8 mouse cellular contexts compared by ENCODE assay signal in genomic region chr3:158032106-158032505, GRCm38 (mm10). TPM values are rescaled to one million over a fixed set of nuclear protein-coding genes. Genes with fewer than 3 reads are reported as not detected.
DNase-seq lines count a peak whose midpoint lies in the region; ATAC-seq and TF ChIP-seq lines count a peak whose summit lies in the region.

No protein-coding gene starts in this region.

- DNase-seq in heart, adult 9 months (ENCODE audit: low spot score in 2 of 2) = no peak
- DNase-seq in forebrain, embryonic 14.5 days (ENCODE audit: low spot score) = no peak
- DNase-seq in liver, postnatal 0 days = no peak
- DNase-seq in urinary bladder, postnatal 14 days (ENCODE audit: low spot score) = no peak
- DNase-seq in left cerebral cortex, postnatal 14 days (ENCODE audit: low spot score in 2 of 2) = no peak
- no peak for DNase-seq in right cerebral cortex, postnatal 36 days (ENCODE audit: low spot score in 2 of 2)

- H3K9ac ChIP-seq in heart, embryonic 11.5 days (ENCODE audit: low read depth, low read length) = peak overlapping the region; percentile 98
- H3K9ac ChIP-seq in forebrain, embryonic 14.5 days (ENCODE audit: low read length) = peak overlapping the region; percentile 91
- H3K9ac ChIP-seq in liver, postnatal 0 days (replicated peaks) = peak overlapping the region; percentile 93

- no peak for ATAC-seq in heart, embryonic 11.5 days (replicated peaks; ENCODE audit: insufficient number of reproducible peaks, low FRiP score, low TSS enrichment)
- no peak for ATAC-seq in forebrain, embryonic 14.5 days
- no peak for ATAC-seq in liver, postnatal 0 days

- H3K4me2 ChIP-seq in heart, embryonic 11.5 days = peak overlapping the region; percentile 87
- peak overlapping the region; percentile 79 for H3K4me2 ChIP-seq in forebrain, embryonic 14.5 days (ENCODE audit: low read length)
- H3K4me2 ChIP-seq in liver, postnatal 0 days (ENCODE audit: low read depth, low read length) = peak overlapping the region; percentile 79

- 9% methylated on average over 4 of the region's 4 CpGs for WGBS in heart, embryonic 11.5 days (ENCODE audit: insufficient replicate concordance)
- 3% methylated on average over 4 of the region's 4 CpGs for WGBS in forebrain, embryonic 14.5 days
- WGBS in liver, postnatal 0 days (ENCODE audit: insufficient replicate concordance) = 6% methylated on average over 4 of the region's 4 CpGs

- intact Hi-C loops in left cerebral cortex, postnatal 14 days (cut with DNase I) = no loop called here

- peak overlapping the region; percentile 99 for H3K27ac ChIP-seq in heart, embryonic 11.5 days (ENCODE audit: low read depth, low read length)
- peak overlapping the region; percentile 95 for H3K27ac ChIP-seq in forebrain, embryonic 14.5 days (ENCODE audit: low read depth, low read length)
- H3K27ac ChIP-seq in liver, postnatal 0 days (ENCODE audit: low read depth) = peak overlapping the region; percentile 98

- H3K4me1 ChIP-seq in heart, embryonic 11.5 days (ENCODE audit: control insufficient read depth, insufficient read depth, low read length) = peaks cover 12% of the 10 kb centered on the region
- H3K4me1 ChIP-seq in E14TG2a.4 (replicated peaks; ENCODE audit: low read depth, low read length) = peaks cover 53% of the 10 kb centered on the region
- H3K4me1 ChIP-seq in forebrain, embryonic 14.5 days (ENCODE audit: control insufficient read depth, insufficient read depth, low read length) = peaks cover 9% of the 10 kb centered on the region
- peaks cover 18% of the 10 kb centered on the region for H3K4me1 ChIP-seq in liver, postnatal 0 days (ENCODE audit: insufficient read depth)

- no peak for TF ChIP-seq EP300 in liver, postnatal 0 days (IDR thresholded peaks at IDR 0.05; ENCODE audit: low read depth)

- no peaks in the 10 kb centered on the region for H3K9me3 ChIP-seq in heart, embryonic 11.5 days (replicated peaks; ENCODE audit: control insufficient read depth, low read length)
- H3K9me3 ChIP-seq in E14TG2a.4 (ENCODE audit: low read length) = no peaks in the 10 kb centered on the region
- H3K9me3 ChIP-seq in forebrain, embryonic 14.5 days (replicated peaks; ENCODE audit: control insufficient read depth, low read length) = no peaks in the 10 kb centered on the region
- no peaks in the 10 kb centered on the region for H3K9me3 ChIP-seq in liver, postnatal 0 days (ENCODE audit: low read length)

- H3K4me3 ChIP-seq in heart, embryonic 11.5 days (ENCODE audit: low read depth, low read length) = peak overlapping the region; percentile 95
- H3K4me3 ChIP-seq in E14TG2a.4 (replicated peaks; ENCODE audit: low read length) = peak overlapping the region; percentile 94
- peak overlapping the region; percentile 94 for H3K4me3 ChIP-seq in forebrain, embryonic 14.5 days (ENCODE audit: low read depth, low read length)
- H3K4me3 ChIP-seq in liver, postnatal 0 days (ENCODE audit: low read depth, low read length) = peak overlapping the region; percentile 82

- no peak for TF ChIP-seq CTCF in E14TG2a.4 (conservative IDR thresholded peaks at IDR 0.05; ENCODE audit: low read length)
- TF ChIP-seq CTCF in liver, postnatal 0 days (IDR thresholded peaks at IDR 0.05; ENCODE audit: low read depth) = no peak

- H3K27me3 ChIP-seq in heart, embryonic 11.5 days (ENCODE audit: control insufficient read depth, insufficient read depth, low read length) = no peaks in the 10 kb centered on the region
- no peaks in the 10 kb centered on the region for H3K27me3 ChIP-seq in E14TG2a.4 (ENCODE audit: insufficient read depth, low read length)
- no peaks in the 10 kb centered on the region for H3K27me3 ChIP-seq in forebrain, embryonic 14.5 days (replicated peaks; ENCODE audit: control insufficient read depth, insufficient read depth, low read length)
- no peaks in the 10 kb centered on the region for H3K27me3 ChIP-seq in liver, postnatal 0 days (ENCODE audit: insufficient read depth, low read length)

- no peaks in the 10 kb centered on the region for H3K36me3 ChIP-seq in heart, embryonic 11.5 days (ENCODE audit: control insufficient read depth, insufficient read depth, low read length)
- peaks cover 37% of the 10 kb centered on the region for H3K36me3 ChIP-seq in E14TG2a.4 (ENCODE audit: insufficient read depth, low read length)
- 0 out of 2 replicates have a peak, but pooled peaks cover 3% of the 10 kb centered on the region for H3K36me3 ChIP-seq in forebrain, embryonic 14.5 days (ENCODE audit: control insufficient read depth, insufficient read depth, low read length)
- no peaks in the 10 kb centered on the region for H3K36me3 ChIP-seq in liver, postnatal 0 days (replicated peaks; ENCODE audit: insufficient read depth, low read length)

RNA-seq across cellular contexts. Expression of gene Srsf11, which starts 4.3 kb away (rescaled TPM):
- 180 and 216 TPM in 2 replicates for polyA plus RNA-seq in heart, embryonic 11.5 days (2014; fragmentation: Nextera tagmentation; extraction: Ambion mirVana)
- polyA plus RNA-seq in forebrain, embryonic 14.5 days (2014; fragmentation: Nextera tagmentation; extraction: Ambion mirVana) = 232 and 242 TPM in 2 replicates
- polyA plus RNA-seq in liver, postnatal 0 days (2015; fragmentation: Nextera tagmentation; extraction: Ambion mirVana) = 81.5 and 95.0 TPM in 2 replicates
- 100 to 1,000 TPM; 156 to 159 TPM for total RNA-seq in left cerebral cortex, postnatal 14 days (2021)

RNA-seq across cellular contexts. Expression of gene Lrrc40, which starts 4.4 kb away (rescaled TPM):
- polyA plus RNA-seq in heart, embryonic 11.5 days (2014; fragmentation: Nextera tagmentation; extraction: Ambion mirVana) = 50.7 and 60.0 TPM in 2 replicates
- 65.8 TPM in 2 replicates for polyA plus RNA-seq in forebrain, embryonic 14.5 days (2014; fragmentation: Nextera tagmentation; extraction: Ambion mirVana)
- polyA plus RNA-seq in liver, postnatal 0 days (2015; fragmentation: Nextera tagmentation; extraction: Ambion mirVana) = 15.4 and 16.5 TPM in 2 replicates
- total RNA-seq in left cerebral cortex, postnatal 14 days (2021) = 10 to 100 TPM; 26.8 to 29.0 TPM
